Mouse (Mus musculus): ENCODE measurements around the gene Tas2r107. TPM values are rescaled to one million over a fixed set of nuclear protein-coding genes. Genes with fewer than 3 reads are reported as not detected.
"Not testable (repeated sequence)": the region's sequence is repeated elsewhere in the genome, so short reads cannot be mapped to it uniquely, and the experiment has no call there.

The Tas2r107 gene
- not detected for total RNA-seq (2021)

DNA sequence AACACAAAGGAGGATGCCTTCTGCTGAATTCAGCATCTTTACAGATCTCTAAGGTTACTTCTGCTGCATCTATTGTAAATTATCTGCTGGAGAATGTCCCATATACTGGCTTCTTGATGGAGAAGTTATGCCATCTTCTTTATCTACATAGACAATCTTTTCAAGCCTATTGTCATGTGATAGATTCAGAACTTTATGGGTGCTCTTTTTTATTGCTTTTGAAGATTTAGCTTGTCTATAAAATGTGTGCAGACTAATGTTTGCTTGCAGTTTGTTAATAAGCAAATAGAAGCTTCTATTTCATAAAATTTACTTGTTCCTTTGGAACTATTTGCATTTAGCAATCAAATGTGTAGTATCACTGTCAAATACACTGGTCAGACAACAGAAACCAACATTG lies at the start of gene Tas2r107:
Gene Tas2r107 (minus strand): TSS at position 101 of the 400 bp plus-strand sequence.
- no peak for DNase-seq (ENCODE audit: extremely low spot score in 1 of 2, low spot score in 2 of 2)
- intact Hi-C loops (cut with DNase I) = no loop called here

DNA sequence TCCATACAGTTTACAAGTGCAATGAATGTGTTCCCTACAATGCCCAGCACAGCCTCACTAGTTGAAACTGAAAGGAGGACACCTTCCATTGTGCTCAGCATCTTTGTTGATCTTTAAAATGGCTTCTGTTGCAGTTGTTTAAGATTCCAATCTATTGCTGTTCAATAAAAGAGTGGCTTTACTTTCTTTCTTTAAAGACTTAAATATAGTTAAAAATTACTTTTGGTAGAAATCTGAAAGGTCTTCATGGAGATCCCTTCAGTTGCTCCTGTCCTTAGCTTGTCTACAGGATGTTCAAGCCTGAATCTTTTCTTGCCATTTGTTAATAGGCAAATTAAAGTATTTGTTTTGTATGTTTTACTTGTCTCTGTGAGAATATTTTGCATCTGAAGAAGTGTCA lies 30.0 kb upstream of the Tas2r107 start, which contains the start of gene Tas2r114:
Gene Tas2r114 (minus strand): TSS at position 101 of the 400 bp plus-strand sequence.
- intact Hi-C loops (cut with DNase I) = no loop called here
- no peak for DNase-seq (ENCODE audit: extremely low spot score in 1 of 2, low spot score in 2 of 2)

DNA sequence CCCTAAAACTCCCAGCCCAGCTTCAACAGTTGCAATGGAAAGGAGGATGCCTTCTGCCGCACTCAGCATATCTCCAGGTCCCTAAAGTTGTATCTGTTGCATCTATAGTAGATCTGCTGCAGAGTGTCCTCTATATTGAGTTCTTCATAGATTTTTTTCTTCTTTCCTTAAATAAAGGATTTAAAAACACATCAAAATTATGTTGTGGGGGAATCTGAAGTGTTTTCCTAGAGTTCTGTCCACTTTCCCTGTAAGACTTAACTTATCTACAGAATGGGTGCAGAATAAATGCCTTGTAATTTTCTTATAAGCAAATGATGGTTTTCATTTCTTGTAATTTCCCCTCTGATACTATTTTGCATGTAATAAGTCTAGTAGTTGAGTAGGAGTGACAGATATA lies 27.4 kb upstream of the Tas2r107 start, which contains the start of gene Tas2r105:
Gene Tas2r105 (minus strand): TSS at position 101 of the 400 bp plus-strand sequence.
- DNase-seq (ENCODE audit: extremely low spot score in 1 of 2, low spot score in 2 of 2) = no peak
- intact Hi-C loops (cut with DNase I) = no loop called here

DNA sequence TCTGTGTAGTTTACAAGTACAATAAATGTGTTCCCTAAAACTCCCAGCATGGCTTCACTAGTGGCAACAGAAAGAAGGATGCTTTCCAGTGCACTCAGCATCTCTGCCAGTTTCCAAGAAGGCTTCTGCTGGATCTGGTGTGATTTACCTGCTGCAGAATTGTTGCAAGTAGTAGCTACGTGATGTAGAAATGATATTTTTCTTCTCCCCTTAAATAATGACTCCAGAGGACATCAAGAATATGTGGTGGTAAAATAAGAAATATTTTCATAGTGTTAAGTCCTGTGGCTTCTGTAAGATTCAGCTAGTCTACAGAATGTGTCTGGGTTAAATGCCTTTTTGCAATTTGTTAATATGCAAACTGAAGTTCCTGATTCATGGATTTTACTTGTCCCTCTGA lies 25.7 kb upstream of the Tas2r107 start, which contains the start of gene Tas2r104:
Gene Tas2r104 (minus strand): TSS at position 101 of the 400 bp plus-strand sequence.
- no peak for DNase-seq (ENCODE audit: extremely low spot score in 1 of 2, low spot score in 2 of 2)
- intact Hi-C loops (cut with DNase I) = no loop called here

DNA sequence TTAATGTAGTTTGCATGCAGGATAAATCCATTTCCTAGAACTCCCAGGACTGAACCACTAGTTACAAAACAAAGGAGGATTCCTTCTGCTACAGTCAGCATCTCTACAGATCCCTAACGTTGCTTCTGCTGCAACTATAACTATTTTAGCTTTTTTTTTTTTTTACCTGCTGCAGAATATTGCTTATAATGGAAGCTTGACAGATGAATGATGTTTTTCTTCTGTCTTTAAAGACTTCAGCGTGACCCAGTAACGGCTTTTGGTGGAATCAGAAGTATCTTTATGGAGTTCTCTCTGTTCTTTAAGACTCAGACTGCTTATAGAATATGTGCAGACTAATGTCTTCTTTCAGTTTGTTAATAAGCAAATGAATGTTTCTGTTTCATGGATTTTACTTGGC lies 18.8 kb upstream of the Tas2r107 start, which contains the start of gene Tas2r106:
Gene Tas2r106 (minus strand): TSS at position 101 of the 400 bp plus-strand sequence.
- intact Hi-C loops (cut with DNase I) = no loop called here
- no peak for DNase-seq (ENCODE audit: extremely low spot score in 1 of 2, low spot score in 2 of 2)

DNA sequence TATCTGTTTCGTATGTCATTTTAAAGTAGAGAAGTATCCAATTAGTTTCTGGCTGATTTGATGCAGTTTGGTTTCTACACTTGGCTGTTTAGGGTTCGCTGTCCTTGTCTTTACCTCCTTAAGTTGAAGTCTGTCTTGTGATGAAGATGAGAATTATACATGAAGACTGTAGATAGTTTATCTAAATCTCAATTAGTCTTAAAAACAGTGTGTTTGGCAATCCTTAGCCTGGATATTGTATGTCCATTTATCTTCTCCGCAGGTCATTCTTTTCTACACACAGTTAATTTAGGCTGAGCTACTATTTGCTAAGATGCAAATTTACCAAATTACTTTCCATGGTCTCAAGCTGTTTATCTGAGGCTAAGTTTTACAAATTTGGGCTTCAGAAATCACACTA lies 29.1 kb downstream of the Tas2r107 start, which contains the start of gene Tas2r130:
Gene Tas2r130 (minus strand): TSS at position 101 of the 400 bp plus-strand sequence.
- DNase-seq (ENCODE audit: extremely low spot score in 1 of 2, low spot score in 2 of 2) = no peak
- intact Hi-C loops (cut with DNase I) = no loop called here

DNA sequence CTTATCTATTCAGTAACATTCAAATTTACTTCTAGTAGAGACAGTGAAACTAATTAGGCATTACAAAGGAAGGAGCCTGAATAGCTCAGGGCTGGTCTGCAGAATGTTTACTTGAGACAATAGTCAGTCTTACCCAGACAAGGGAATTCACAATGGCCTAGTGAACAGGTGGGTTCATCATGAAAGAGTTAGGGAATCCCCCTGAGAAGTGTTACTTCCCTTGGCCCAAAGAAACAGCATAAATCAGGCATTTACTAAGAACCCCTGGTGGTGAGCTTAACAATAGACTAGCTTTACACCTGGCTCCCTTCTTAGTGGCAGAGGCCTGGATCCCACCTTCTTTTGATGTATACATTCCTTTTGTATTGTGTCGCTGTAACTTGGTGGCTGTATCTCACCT lies 50.0 kb downstream of the Tas2r107 start:
- intact Hi-C loops (cut with DNase I); DNase-seq (ENCODE audit: extremely low spot score in 1 of 2, low spot score in 2 of 2): not testable (repeated sequence)

Other genes with a start within 250 kb of the Tas2r107 start
- not detected for gene 5430401F13Rik, start 173.7 kb downstream of the Tas2r107 start, total RNA-seq (2021)
- not detected for gene Gm6619, start 173.7 kb downstream of the Tas2r107 start, total RNA-seq (2021)
- gene Tas2r130, start 29.2 kb downstream of the Tas2r107 start, total RNA-seq (2021) = not detected
- not detected for gene Tas2r106, start 18.7 kb upstream of the Tas2r107 start, total RNA-seq (2021)
- not detected for gene Tas2r104, start 25.6 kb upstream of the Tas2r107 start, total RNA-seq (2021)
- gene Tas2r105, start 27.3 kb upstream of the Tas2r107 start, total RNA-seq (2021) = not detected
- not detected for gene Tas2r114, start 29.9 kb upstream of the Tas2r107 start, total RNA-seq (2021)

All from left cerebral cortex, postnatal 10 days (tissue).